Mouse (Mus musculus) testis, postnatal 10 days (tissue): ENCODE data around the gene Gm5678.
"Not testable (repeated sequence)": the region's sequence is repeated elsewhere in the genome, so short reads cannot be mapped to it uniquely, and the experiment has no call there.

Experiments
- DNase-seq: peaks from one replicate; pipeline ENCODE4 v3.0.0; 2021; ENCODE audit warnings: low spot score

The Gm5678 gene

DNA sequence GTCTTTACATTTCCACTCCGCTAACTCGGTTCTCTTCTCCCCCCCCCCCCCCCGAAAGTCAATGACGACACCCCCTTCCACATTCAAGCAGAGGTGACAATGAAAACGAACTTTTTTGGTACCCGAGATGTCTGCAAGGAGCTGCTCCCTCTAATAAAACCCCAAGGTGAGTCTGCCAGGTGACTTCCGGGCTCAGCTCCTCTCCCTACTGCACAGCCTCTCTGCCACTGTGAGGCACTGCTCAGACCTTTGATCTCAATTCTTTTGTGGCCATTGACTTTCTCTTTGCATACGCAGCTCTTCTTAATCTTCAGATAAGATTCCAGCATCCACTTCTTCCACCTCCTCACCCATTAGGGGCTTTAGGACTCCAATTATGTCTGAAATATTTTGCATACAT is 19.2 kb upstream of the Gm5678 start:
- DNase-seq, result no peak

GRCm38 (mm10) chr16:93609796-93610195 is 18.1 kb upstream of the Gm5678 start:
- no peak for DNase-seq

DNA sequence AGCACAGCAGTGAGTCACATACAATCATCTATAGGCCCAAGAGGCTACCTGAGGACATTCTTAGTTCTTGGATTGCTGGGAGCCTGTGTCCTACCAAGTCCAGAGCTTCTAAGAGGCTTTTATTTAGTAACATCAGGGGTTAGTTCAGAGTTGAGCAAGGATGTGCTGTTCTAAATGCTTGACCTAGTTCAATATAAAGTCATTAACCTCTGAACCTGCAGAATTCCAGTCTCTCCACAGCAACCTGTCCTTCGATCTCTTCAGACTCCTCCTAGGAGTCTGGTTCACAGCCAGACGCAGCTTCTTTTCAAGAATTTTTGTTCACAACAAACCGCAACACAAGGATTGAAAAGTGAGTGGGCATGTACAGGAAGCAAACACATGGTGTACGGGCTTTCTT is 16.9 kb upstream of the Gm5678 start:
- DNase-seq, result no peak

GRCm38 (mm10) chr16:93615118-93615870 is 12.6 kb upstream of the Gm5678 start:
- DNase-seq, result peak; percentile 87

DNA sequence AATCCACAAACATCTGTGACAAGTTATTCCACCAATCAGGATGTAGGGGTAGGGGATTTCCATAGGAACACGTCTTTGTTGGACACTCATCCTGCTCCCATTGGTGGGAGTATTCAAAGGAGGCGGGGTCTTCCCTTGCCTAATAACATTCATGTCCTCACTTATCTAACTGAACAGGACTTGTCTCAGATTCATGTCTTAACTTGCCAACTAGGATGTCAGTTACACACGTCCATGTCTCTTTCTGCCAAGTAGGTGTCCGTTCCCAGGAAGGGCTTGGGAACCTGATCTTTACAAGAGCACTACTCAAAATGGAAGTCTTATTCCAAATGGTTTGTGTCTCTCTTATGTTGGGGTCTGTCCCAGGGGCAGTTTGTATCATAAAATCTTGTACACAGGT is 4.1 kb upstream of the Gm5678 start:
- not testable (repeated sequence) for DNase-seq

GRCm38 (mm10) chr16:93624671-93625070 is 3.2 kb upstream of the Gm5678 start:
- DNase-seq, result no peak

DNA sequence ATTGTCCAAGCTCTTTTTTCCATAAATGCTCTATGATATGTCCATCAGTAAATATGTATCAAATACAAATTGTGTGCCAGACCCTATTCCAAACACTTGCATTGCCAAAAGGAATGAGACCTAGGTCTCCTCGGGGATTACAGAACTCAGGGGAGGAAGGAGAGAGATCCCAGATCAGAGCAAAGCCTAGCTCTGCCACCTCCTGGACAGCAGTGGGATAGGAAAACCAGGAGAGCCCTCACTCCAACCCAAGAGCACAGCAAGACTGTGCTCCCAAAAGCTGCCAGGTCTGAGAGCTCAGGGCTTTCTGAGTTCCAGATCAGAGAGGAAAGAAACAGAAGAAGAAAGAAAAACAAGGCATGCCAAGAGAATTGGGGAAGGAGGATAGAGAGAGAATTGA is 1.2 kb upstream of the Gm5678 start:
- DNase-seq, result peak; percentile 58

GRCm38 (mm10) chr16:93644006-93644405 is 16.1 kb downstream of the Gm5678 start:
- no peak for DNase-seq

- DNase-seq, result no peak
Observed at GRCm38 (mm10) chr16:93648441-93649183, 20.7 kb downstream of the Gm5678 start.

DNA sequence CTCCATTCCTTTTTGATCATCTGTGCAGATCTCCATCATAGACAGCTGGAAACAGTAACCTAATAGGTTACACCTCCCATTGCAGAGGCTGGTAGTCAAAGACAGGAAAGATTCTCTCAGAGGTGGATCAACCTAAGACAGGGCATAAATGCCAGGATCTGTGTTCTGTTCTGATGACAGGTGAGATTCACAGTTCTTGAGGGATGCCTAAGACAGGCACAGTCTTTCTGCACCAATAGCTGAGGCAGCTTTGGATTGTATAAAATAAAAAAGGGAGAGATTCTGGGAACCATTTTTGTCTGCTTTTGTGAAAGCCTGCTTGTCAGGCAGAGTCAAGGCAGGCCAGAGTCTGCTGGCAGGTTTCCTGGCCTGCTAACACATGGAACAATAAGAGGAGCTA is 40.1 kb downstream of the Gm5678 start:
- DNase-seq, result no peak

DNA sequence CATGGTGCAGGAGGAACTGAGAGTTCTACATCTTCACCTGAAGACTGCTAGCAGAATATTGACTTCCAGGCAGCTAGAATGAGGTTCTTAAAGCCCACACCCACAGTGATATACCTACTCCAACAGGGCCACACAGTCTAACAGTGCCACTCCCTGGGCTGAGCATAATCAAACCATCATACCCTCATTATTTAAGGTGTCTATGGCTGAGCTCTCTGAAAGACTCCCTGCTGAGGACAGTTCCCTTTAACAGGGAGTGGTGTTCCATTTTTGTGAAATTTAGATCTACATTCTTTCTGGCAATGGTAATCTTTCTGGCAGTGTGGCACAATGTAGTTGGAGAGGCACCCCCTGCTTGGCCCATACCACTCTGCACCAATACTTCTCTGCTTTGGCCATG is 41.6 kb downstream of the Gm5678 start:
- DNase-seq, result no peak

DNA sequence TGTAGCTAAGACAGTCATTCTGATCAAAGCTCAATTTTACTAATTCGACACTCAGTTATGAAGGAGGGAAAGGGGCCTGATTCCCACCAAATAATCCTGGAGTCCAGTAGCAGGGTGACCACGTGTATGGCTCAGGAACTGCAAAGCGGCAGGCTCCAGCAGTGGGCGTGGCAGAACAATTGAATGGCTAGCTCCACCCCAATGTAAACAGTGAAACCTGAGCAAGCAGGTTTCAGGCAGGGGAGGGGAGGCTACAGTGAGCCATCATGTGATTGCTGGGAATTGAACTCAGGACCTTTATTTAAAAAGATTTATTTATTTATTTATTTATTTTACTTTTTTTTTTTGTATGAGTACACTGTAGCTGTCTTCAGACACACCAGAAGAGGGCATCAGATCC is 42.6 kb downstream of the Gm5678 start:
- not testable (repeated sequence) for DNase-seq

- no peak for DNase-seq
Observed at GRCm38 (mm10) chr16:93671064-93671463, 43.2 kb downstream of the Gm5678 start.

GRCm38 (mm10) chr16:93676376-93676775 is 48.5 kb downstream of the Gm5678 start:
- DNase-seq, result no peak

DNA sequence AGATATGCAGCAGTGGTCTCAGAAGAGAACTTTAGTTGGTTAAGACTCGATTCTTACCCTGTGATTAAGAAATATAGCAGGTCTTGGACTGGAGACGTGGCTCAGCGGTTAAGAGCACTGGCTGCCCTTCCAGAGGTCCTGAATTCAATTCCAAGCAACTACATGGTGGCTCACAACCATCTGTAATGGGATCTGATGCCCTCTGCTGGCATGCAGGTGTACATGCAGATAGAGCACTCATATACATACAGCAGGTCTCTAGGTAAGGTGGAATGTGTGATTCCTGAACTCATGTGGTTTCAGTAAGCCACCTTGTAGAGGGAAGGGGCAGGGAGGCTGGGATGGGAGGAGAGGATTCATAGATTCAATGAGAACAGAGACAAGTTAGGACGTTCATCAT is 50.3 kb downstream of the Gm5678 start:
- DNase-seq, result no peak

DNA sequence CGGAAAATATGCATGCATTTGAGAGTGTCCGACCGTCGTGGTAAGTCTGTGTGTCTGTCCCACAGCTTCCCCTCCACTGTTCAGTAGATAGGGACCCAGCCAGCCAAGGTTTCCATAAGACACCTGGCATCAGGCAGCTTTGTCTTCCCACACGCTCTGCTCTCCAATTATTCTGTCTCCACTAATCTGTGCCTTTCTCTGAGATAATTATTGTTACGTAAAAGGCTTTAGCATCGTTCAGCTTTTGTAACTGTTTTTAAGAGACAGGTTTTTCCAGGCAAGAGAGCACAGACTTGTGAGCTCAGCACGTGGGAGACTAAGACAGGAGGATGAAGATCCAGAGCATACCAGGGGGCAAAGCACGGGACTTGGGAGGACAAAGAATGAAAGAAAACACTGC is 51.3 kb downstream of the Gm5678 start:
- no peak for DNase-seq
